ENCODE assay signal across 8 mouse cellular contexts in the genomic region with DNA sequence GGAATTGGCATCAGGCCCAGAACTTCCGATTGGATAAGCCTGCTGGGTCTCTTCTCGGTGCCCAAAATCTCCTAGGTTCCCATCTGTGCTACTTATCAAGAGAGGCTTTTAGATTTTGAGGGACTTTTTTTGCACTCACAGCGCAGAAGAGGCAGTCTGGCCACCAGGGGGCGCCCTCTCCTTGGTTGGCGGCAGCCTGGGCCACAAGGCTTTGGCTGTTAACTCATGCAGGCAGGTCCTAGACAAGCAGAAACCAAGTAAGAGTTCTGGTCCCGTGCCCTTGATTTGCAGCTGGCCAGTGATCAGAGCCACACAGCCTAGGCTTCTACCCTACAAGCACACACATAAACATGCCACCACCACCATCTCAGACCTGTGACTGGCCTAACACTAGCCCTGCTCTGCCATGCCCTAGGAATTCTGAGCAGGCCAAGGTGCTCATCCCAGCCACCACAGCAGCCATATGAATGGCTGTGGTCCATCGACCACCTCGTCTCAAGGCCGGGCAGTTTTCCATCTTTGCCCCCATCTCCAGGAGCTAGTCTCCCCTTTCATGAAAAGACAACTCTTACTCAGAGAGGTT. TPM values are rescaled to one million over a fixed set of nuclear protein-coding genes. Genes with fewer than 3 reads are reported as not detected.
A peak's percentile ranks its signal among the peaks of the same experiment; 100 is the strongest.
DNase-seq lines count a peak whose midpoint lies in the region.

No protein-coding gene starts in this region.

- intact Hi-C loops in heart, postnatal 36 days (cut with DNase I) = loop anchor here (1.0 kb wide), 1 partner anchor 114 kb away; no protein-coding TSS in a partner anchor

- DNase-seq in NIH3T3 (ENCODE audit: low read depth) = peak; percentile 91
- DNase-seq in cerebellum, adult 11-12 months = peak; percentile 28
- DNase-seq in forelimb bud, embryonic 11.5 days (ENCODE audit: low read depth, low spot score) = peak; percentile 81
- peak; percentile 74 to 87 for DNase-seq in heart, postnatal 36 days
- DNase-seq in layer of hippocampus, postnatal 10 days (ENCODE audit: low spot score in 2 of 2) = peak; percentile 89 to 91
- peak; percentile 69 for DNase-seq in lung, postnatal 25 days (ENCODE audit: low spot score)
- peak; percentile 90 for DNase-seq in right cerebral cortex, postnatal 4 days
- peak; percentile 79 to 88 for DNase-seq in urinary bladder, postnatal 4 days (ENCODE audit: low spot score in 2 of 2)

RNA-seq across cellular contexts. Expression of gene Hand1, which starts 12.5 kb away (rescaled TPM):
- total RNA-seq in heart, postnatal 36 days (2021) = not detected
- total RNA-seq in layer of hippocampus, postnatal 10 days (2021) = not detected

RNA-seq across cellular contexts. Expression of gene Sap30l, which starts 18.7 kb away (rescaled TPM):
- 10 to 100 TPM; 43.8 to 46.4 TPM for total RNA-seq in heart, postnatal 36 days (2021)
- 10 to 100 TPM; 44.4 to 47.5 TPM for total RNA-seq in layer of hippocampus, postnatal 10 days (2021)

Comparison
In these comparisons a context has a peak if more than half of its experiments do, and no peak if none do; other contexts are left out.
1. Peak in every context shown above with its lines: DNase-seq.
2. DNase-seq: peak in every context shown above with its lines; median percentile 91 in NIH3T3; 90 in layer of hippocampus, postnatal 10 days; 90 in right cerebral cortex, postnatal 4 days; 84 in urinary bladder, postnatal 4 days; 81 in forelimb bud, embryonic 11.5 days; 80 in heart, postnatal 36 days; 69 in lung, postnatal 25 days; 28 in cerebellum, adult 11-12 months.